Mouse (Mus musculus) kidney, adult 2 months (tissue): ENCODE results near the gene Ubb.

ENCODE experiments used
- CTCF ChIP-seq: fragments of 200-500 bp; conservative IDR thresholded peaks from 2 replicates; pipeline ENCODE4 v1.5.1; 2011; ENCODE audit warnings: low read depth, mild to moderate bottlenecking, control low read depth, low read length, moderate library complexity, mixed read lengths; ENCODE audit not compliant: insufficient read depth, insufficient read length
- POLR2A ChIP-seq: fragments of 200-500 bp; IDR thresholded peaks from one replicate; pipeline ENCODE4 v1.6.1; 2011; ENCODE audit warnings: low read depth, low read length, control low read depth

DNA sequence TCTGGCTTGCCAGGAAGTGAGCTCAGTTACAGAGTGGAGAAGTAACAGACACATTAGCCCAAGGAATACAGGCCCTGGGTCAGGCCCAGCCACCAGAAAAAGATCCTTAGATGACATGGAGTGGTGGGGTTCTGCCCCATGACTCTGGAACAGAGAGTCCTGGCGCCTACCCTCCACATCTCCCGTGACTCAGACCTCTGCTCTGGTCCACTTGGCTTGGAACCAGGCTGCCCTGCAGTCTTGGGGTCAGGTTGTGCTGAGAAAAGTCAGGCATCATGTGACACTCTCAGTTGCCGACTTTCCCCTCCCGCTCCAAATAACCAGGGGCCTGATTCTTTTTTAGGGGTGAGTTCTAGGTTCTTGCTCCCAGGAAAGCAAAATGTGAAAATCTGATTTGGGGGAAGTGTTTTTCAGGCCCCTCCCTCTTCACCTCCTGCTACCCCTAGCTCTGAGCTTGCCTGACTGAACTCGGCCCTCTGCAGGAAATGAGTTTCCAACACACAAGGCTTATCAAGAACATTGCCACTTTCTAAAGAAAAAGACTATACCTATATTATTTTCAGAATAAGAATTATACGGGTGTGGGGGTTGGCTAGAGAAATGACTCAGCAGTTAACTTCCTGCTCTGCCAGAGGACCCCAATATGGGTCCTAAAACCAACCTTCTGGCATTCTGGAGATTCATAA, 8.1 kb downstream of the Ubb start:
- TF ChIP-seq CTCF (no peak), POLR2A (no peak)
